Mouse (Mus musculus) MEL (cell line): Measurements from ENCODE around the gene Rassf3. TPM values are rescaled to one million over a fixed set of nuclear protein-coding genes. Genes with fewer than 3 reads are reported as not detected.

Source experiments
- DNase-seq: peaks from one replicate; pipeline ENCODE4 v3.0.0; 2011; ENCODE audit warnings: low read depth, low spot score
- H3K27ac ChIP-seq: 2 replicates; pipeline ENCODE4 v1.5.1; 2012; ENCODE audit warnings: low read depth, mild to moderate bottlenecking, control low read depth, low read length, moderate library complexity; ENCODE audit not compliant: control insufficient read depth
- H3K27me3 ChIP-seq, 2 experiments: fragments of 150-350 bp in 1 of 2; sonication (generic) in 1 of 2; 2 replicates each; pipeline ENCODE4 v1.6.1; 2012; ENCODE audit warnings: low read length in 2 of 2, mild to moderate bottlenecking in 2 of 2, improper control_type of control experiment in 1 of 2, moderate library complexity in 1 of 2; ENCODE audit not compliant: insufficient read depth in 2 of 2, control insufficient read depth in 1 of 2
- H3K36me3 ChIP-seq, 2 experiments: 2 replicates each; pipeline ENCODE4 v1.6.1; 2012 to 2014; ENCODE audit warnings: low read length in 2 of 2, improper control_type of control experiment in 1 of 2, inconsistent platforms in 1 of 2, mild to moderate bottlenecking in 1 of 2; ENCODE audit not compliant: insufficient read depth in 2 of 2, control insufficient read depth in 1 of 2
- H3K4me1 ChIP-seq, 2 experiments: fragments of 150-350 bp in 1 of 2; sonication (generic) in 1 of 2; 2 replicates each; pipeline ENCODE4 v1.6.1; 2012; ENCODE audit warnings: low read length in 2 of 2, improper control_type of control experiment in 1 of 2, mild to moderate bottlenecking in 1 of 2; ENCODE audit not compliant: insufficient read depth in 2 of 2, control insufficient read depth in 1 of 2
- H3K4me3 ChIP-seq, 2 experiments: fragments of 150-350 bp in 1 of 2; sonication (generic) in 1 of 2; 2 replicates each; pipeline ENCODE4 v1.5.1; 2012; ENCODE audit warnings: low read depth in 2 of 2, low read length in 2 of 2, mild to moderate bottlenecking in 2 of 2, moderate library complexity in 2 of 2, control low read depth in 1 of 2, improper control_type of control experiment in 1 of 2; ENCODE audit not compliant: control insufficient read depth in 1 of 2, insufficient read depth in 1 of 2
- H3K79me2 ChIP-seq: 2 replicates; pipeline ENCODE4 v1.6.1; 2012; ENCODE audit warnings: mild to moderate bottlenecking, low read length, moderate library complexity; ENCODE audit not compliant: control insufficient read depth, poor library complexity, insufficient read depth
- H3K9ac ChIP-seq: 2 replicates; pipeline ENCODE4 v1.6.1; 2012; ENCODE audit warnings: low read depth, mild to moderate bottlenecking, control low read depth, low read length, moderate library complexity; ENCODE audit not compliant: control insufficient read depth, poor library complexity, severe bottlenecking
- H3K9me3 ChIP-seq: fragments of 150-350 bp; sonication (generic); replicated peaks from 2 replicates; pipeline ENCODE4 v1.6.1; 2012; ENCODE audit warnings: mild to moderate bottlenecking, low read length, improper control_type of control experiment, moderate library complexity; ENCODE audit not compliant: insufficient read depth
- BHLHE40 ChIP-seq: IDR thresholded peaks from 2 replicates; pipeline ENCODE4 v1.6.1; 2012; ENCODE audit warnings: low read depth, mild to moderate bottlenecking, inconsistent platforms, low read length, improper control_type of control experiment, borderline replicate concordance
- CHD1 ChIP-seq: IDR thresholded peaks from 2 replicates; pipeline ENCODE4 v1.6.1; 2012; ENCODE audit warnings: low read depth, mild to moderate bottlenecking, inconsistent platforms, low read length, improper control_type of control experiment
- CTCF ChIP-seq, 3 experiments: IDR thresholded peaks in 2 of 3; conservative IDR thresholded peaks in 1 of 3; 2 replicates each; pipeline ENCODE4 v1.5.1; 2011 to 2012; ENCODE audit warnings: low read length in 3 of 3, low read depth in 2 of 3, mild to moderate bottlenecking in 2 of 3, improper control_type of control experiment in 1 of 3, inconsistent platforms in 1 of 3, mixed read lengths in 1 of 3, moderate library complexity in 1 of 3; ENCODE audit not compliant: control insufficient read depth in 1 of 3, insufficient read depth in 1 of 3, poor library complexity in 1 of 3, severe bottlenecking in 1 of 3
- E2F4 ChIP-seq: IDR thresholded peaks from 2 replicates; pipeline ENCODE4 v1.6.1; 2011; ENCODE audit warnings: low read depth, low read length, improper control_type of control experiment, borderline replicate concordance
- EP300 ChIP-seq, 2 experiments: IDR thresholded peaks; 2 replicates each; pipeline ENCODE4 v1.6.1; 2011; ENCODE audit warnings: improper control_type of control experiment in 2 of 2, low read length in 2 of 2, low read depth in 1 of 2, mild to moderate bottlenecking in 1 of 2
- GABPA ChIP-seq: IDR thresholded peaks from 2 replicates; pipeline ENCODE4 v1.6.1; 2012; ENCODE audit warnings: low read depth, mild to moderate bottlenecking, inconsistent platforms, low read length, improper control_type of control experiment, moderate library complexity
- HCFC1 ChIP-seq: IDR thresholded peaks from 2 replicates; pipeline ENCODE4 v1.6.1; 2012; ENCODE audit warnings: low read depth, mild to moderate bottlenecking, inconsistent platforms, low read length, improper control_type of control experiment, moderate library complexity
- MAFK ChIP-seq: IDR thresholded peaks from 2 replicates; pipeline ENCODE4 v1.6.1; 2011; ENCODE audit warnings: low read depth, mild to moderate bottlenecking, low read length, improper control_type of control experiment, borderline replicate concordance
- MEF2A ChIP-seq: IDR thresholded peaks from 2 replicates; pipeline ENCODE4 v1.6.1; 2014; ENCODE audit warnings: low read depth, mild to moderate bottlenecking, inconsistent platforms, low read length, improper control_type of control experiment; ENCODE audit not compliant: poor library complexity, insufficient replicate concordance, severe bottlenecking; ENCODE audit errors: extremely low read depth
- MXI1 ChIP-seq: IDR thresholded peaks from 2 replicates; pipeline ENCODE4 v1.6.1; 2011; ENCODE audit warnings: mild to moderate bottlenecking, low read depth, low read length, improper control_type of control experiment
- MYB ChIP-seq: IDR thresholded peaks from 2 replicates; pipeline ENCODE4 v1.6.1; 2011; ENCODE audit warnings: mild to moderate bottlenecking, low read depth, low read length, improper control_type of control experiment
- NELFE ChIP-seq: IDR thresholded peaks from 2 replicates; pipeline ENCODE4 v1.6.1; 2011; ENCODE audit warnings: low read depth, low read length, improper control_type of control experiment
- NRF1 ChIP-seq: IDR thresholded peaks from 2 replicates; pipeline ENCODE4 v1.6.1; 2014; ENCODE audit warnings: low read depth, mild to moderate bottlenecking, inconsistent platforms, low read length, improper control_type of control experiment, moderate library complexity; ENCODE audit not compliant: poor library complexity, insufficient read depth, severe bottlenecking
- POLR2A ChIP-seq, 2 experiments: IDR thresholded peaks; 2 replicates each; pipeline ENCODE4 v1.6.1; 2011 to 2012; ENCODE audit warnings: low read length in 2 of 2, mild to moderate bottlenecking in 2 of 2, control low read depth in 1 of 2, improper control_type of control experiment in 1 of 2, low read depth in 1 of 2, moderate library complexity in 1 of 2; ENCODE audit not compliant: control insufficient read depth in 1 of 2, insufficient read depth in 1 of 2, poor library complexity in 1 of 2
- RCOR1 ChIP-seq: IDR thresholded peaks from 2 replicates; pipeline ENCODE4 v1.6.1; 2012; ENCODE audit warnings: low read depth, mild to moderate bottlenecking, inconsistent platforms, low read length, improper control_type of control experiment
- SIN3A ChIP-seq: IDR thresholded peaks from 2 replicates; pipeline ENCODE4 v1.6.1; 2012; ENCODE audit warnings: low read length, improper control_type of control experiment, inconsistent platforms
- TAL1 ChIP-seq: IDR thresholded peaks from 2 replicates; pipeline ENCODE4 v1.6.1; 2012; ENCODE audit warnings: mild to moderate bottlenecking, inconsistent platforms, low read length, moderate library complexity, mixed read lengths
- TCF12 ChIP-seq: IDR thresholded peaks from 2 replicates; pipeline ENCODE4 v1.6.1; 2014; ENCODE audit warnings: low read depth, mild to moderate bottlenecking, inconsistent platforms, low read length, improper control_type of control experiment, moderate library complexity
- USF1 ChIP-seq: IDR thresholded peaks from 2 replicates; pipeline ENCODE4 v1.6.1; 2014; ENCODE audit warnings: low read depth, mild to moderate bottlenecking, inconsistent platforms, low read length, improper control_type of control experiment, moderate library complexity
- USF2 ChIP-seq, 2 experiments: IDR thresholded peaks; 2 replicates each; pipeline ENCODE4 v1.6.1; 2011 to 2012; ENCODE audit warnings: improper control_type of control experiment in 2 of 2, low read length in 2 of 2, borderline replicate concordance in 1 of 2, inconsistent platforms in 1 of 2, low read depth in 1 of 2, mild to moderate bottlenecking in 1 of 2; ENCODE audit not compliant: insufficient read depth in 1 of 2
- ZC3H11A ChIP-seq: IDR thresholded peaks from 2 replicates; pipeline ENCODE4 v1.6.1; 2012; ENCODE audit warnings: low read depth, mild to moderate bottlenecking, inconsistent platforms, low read length, improper control_type of control experiment
- ZKSCAN1 ChIP-seq: IDR thresholded peaks from 2 replicates; pipeline ENCODE4 v1.6.1; 2012; ENCODE audit warnings: low read depth, mild to moderate bottlenecking, inconsistent platforms, low read length, improper control_type of control experiment, moderate library complexity
- polyA plus RNA-seq, 2 experiments: library from polyadenylated mRNA; stranded (reverse) in 1 of 2; unstranded in 1 of 2; fragments of >175 nt in 1 of 2; fragments of >200 nt in 1 of 2; gene quantifications; 2 replicates each; pipeline versions ENCODE4 v1.2.1 to v1.2.4; 2012; ENCODE audit warnings: low replicate concordance in 2 of 2, low read depth in 1 of 2; ENCODE audit not compliant: insufficient read length in 2 of 2, insufficient read depth in 1 of 2, missing spikeins in 1 of 2
- total RNA-seq: library from RNA; depleted of rRNA; stranded (reverse); fragments of 300-350 nt; gene quantifications from 2 replicates; pipeline ENCODE4 v1.2.3, GENCODE M21; 2012

Gene Rassf3
- total and polyA plus RNA-seq, 3 experiments = 9.2 to 15.8 TPM; not detected in 1

GRCm38 (mm10) chr10:121467792-121468191 is 8.4 kb downstream of the Rassf3 start:
- no peaks in the 10 kb centered on the region for H3K27me3 ChIP-seq
- peaks cover 5 to 9% of the 10 kb centered on the region in 2 experiments; a peak in 3 of 4 replicates for H3K4me1 ChIP-seq
- H3K79me2 ChIP-seq = peaks cover 29% of the 10 kb centered on the region
- peaks cover 0 to 13% of the 10 kb centered on the region in 2 experiments; a peak in 3 of 4 replicates for H3K36me3 ChIP-seq
- no peak overlapping the region for H3K4me3 ChIP-seq
- DNase-seq = no peak
- no peaks in the 10 kb centered on the region for H3K9me3 ChIP-seq
- no peak overlapping the region for H3K27ac ChIP-seq
- no peak overlapping the region for H3K9ac ChIP-seq
- TF ChIP-seq NELFE (no peak), TAL1 (no peak), EP300 (IDR thresholded peaks at IDR 0.05; ENCODE audit: low read depth in 1 of 2, low read length in 2 of 2) (no peak), GABPA (no peak), CHD1 (no peak), E2F4 (no peak), RCOR1 (no peak), USF1 (no peak), BHLHE40 (no peak), CTCF (IDR thresholded peaks at IDR 0.05 in 2 of 3, conservative IDR thresholded peaks at IDR 0.05 in 1 of 3; ENCODE audit: control insufficient read depth in 1 of 3, insufficient read depth in 1 of 3, low read depth in 2 of 3, low read length in 3 of 3, poor library complexity in 1 of 3, severe bottlenecking in 1 of 3) (no peak), ZKSCAN1 (no peak), SIN3A (no peak), POLR2A (IDR thresholded peaks at IDR 0.05; ENCODE audit: control insufficient read depth in 1 of 2, insufficient read depth in 1 of 2, low read depth in 1 of 2, low read length in 2 of 2, poor library complexity in 1 of 2) (no peak), TCF12 (no peak), HCFC1 (no peak)

DNA sequence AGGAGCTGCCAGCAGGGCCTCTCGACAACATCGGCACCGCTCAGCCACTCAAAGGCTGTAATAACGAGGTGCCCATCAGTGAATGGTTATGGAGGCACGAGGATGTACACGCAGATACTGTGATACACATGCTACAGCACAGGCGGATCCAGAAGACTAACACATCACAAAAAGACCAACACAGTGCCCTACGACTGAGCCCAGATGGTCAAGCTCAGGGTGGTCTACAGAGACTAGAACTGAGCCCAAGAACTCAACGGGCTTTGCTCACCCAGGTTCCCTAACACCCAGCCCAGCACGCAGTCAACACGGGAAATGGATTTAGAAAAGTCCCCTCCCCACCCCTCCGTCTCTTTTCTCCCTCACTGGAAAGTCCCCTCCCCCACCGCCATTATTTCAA is 9.1 kb downstream of the Rassf3 start:
- no peaks in the 10 kb centered on the region for H3K27me3 ChIP-seq
- TF ChIP-seq MXI1 = no peak
- no peak for TF ChIP-seq MAFK
- TF ChIP-seq POLR2A (IDR thresholded peaks at IDR 0.05; ENCODE audit: control insufficient read depth in 1 of 2, insufficient read depth in 1 of 2, low read depth in 1 of 2, low read length in 2 of 2, poor library complexity in 1 of 2) = no peak
- TF ChIP-seq TCF12 = no peak
- no peak for TF ChIP-seq USF2 (IDR thresholded peaks at IDR 0.05; ENCODE audit: borderline replicate concordance in 1 of 2, insufficient read depth in 1 of 2, low read depth in 1 of 2, low read length in 2 of 2)
- TF ChIP-seq ZC3H11A = no peak
- no peak for TF ChIP-seq MEF2A
- no peak for TF ChIP-seq NRF1
- TF ChIP-seq MYB = no peak
- TF ChIP-seq, all 39 proteins: peak for 0
- peaks cover 0 to 9% of the 10 kb centered on the region in 2 experiments; a peak in 3 of 4 replicates for H3K36me3 ChIP-seq
- peaks cover 4 to 5% of the 10 kb centered on the region in 2 experiments; a peak in 1 of 4 replicates for H3K4me1 ChIP-seq
- H3K79me2 ChIP-seq = peaks cover 25% of the 10 kb centered on the region
- no peak overlapping the region for H3K9ac ChIP-seq
- H3K4me3 ChIP-seq = no peak overlapping the region
- DNase-seq = no peak
- H3K9me3 ChIP-seq = no peaks in the 10 kb centered on the region
- no peak overlapping the region for H3K27ac ChIP-seq
